In genomic region chr3:148922618-148923095, GRCm38 (mm10) we compare ENCODE assay signal across 9 mouse cellular contexts.
DNase-seq lines count a peak whose midpoint lies in the region; ATAC-seq lines count a peak whose summit lies in the region.
"Had no signal": no experiment of that assay in that cellular context is flagged by ENCODE, and none has a peak within 500 bp of the region (broad histone marks: within the 10 kb centered on the region; RNA-seq: fewer than 3 reads in every experiment).

No protein-coding gene starts in this region.

- no peak for ATAC-seq in heart, embryonic 11.5 days (replicated peaks; ENCODE audit: insufficient number of reproducible peaks, low FRiP score, low TSS enrichment)
- 0 out of 2 replicates have a peak, but pooled peaks have one; percentile 57 for ATAC-seq in hindbrain, embryonic 13.5 days (ENCODE audit: low FRiP score)

- peak overlapping the region; percentile 26 for H3K4me3 ChIP-seq in heart, embryonic 11.5 days (ENCODE audit: low read depth, low read length)
- H3K4me3 ChIP-seq in embryonic facial prominence, embryonic 10.5 days: 0 out of 2 replicates have a peak overlapping the region, but pooled peaks have one; percentile 18
- H3K4me3 ChIP-seq in hindbrain, embryonic 13.5 days: peak overlapping the region; percentile 7; the same call in 1 of the 2 replicates
- H3K4me3 ChIP-seq: erythroblast, embryonic 14.5 days had no signal

- H3K4me1 ChIP-seq in heart, embryonic 11.5 days (ENCODE audit: control insufficient read depth, insufficient read depth, low read length): peaks cover 14% of the 10 kb centered on the region
- H3K4me1 ChIP-seq in embryonic facial prominence, embryonic 10.5 days: peaks cover 49% of the 10 kb centered on the region
- peaks cover 22% of the 10 kb centered on the region for H3K4me1 ChIP-seq in hindbrain, embryonic 13.5 days (replicated peaks)

- no peaks in the 10 kb centered on the region for H3K27me3 ChIP-seq in heart, embryonic 11.5 days (ENCODE audit: control insufficient read depth, insufficient read depth, low read length)
- no peaks in the 10 kb centered on the region for H3K27me3 ChIP-seq in embryonic facial prominence, embryonic 10.5 days (replicated peaks; ENCODE audit: low read depth, poor library complexity, severe bottlenecking)
- no peaks in the 10 kb centered on the region for H3K27me3 ChIP-seq in hindbrain, embryonic 13.5 days

- H3K27ac ChIP-seq in heart, embryonic 11.5 days (ENCODE audit: low read depth, low read length): peak overlapping the region; percentile 22; the same call in 1 of the 2 replicates
- no peak overlapping the region for H3K27ac ChIP-seq in embryonic facial prominence, embryonic 10.5 days (replicated peaks)
- H3K27ac ChIP-seq in hindbrain, embryonic 13.5 days: no peak overlapping the region

- H3K9me3 ChIP-seq in heart, embryonic 11.5 days (replicated peaks; ENCODE audit: control insufficient read depth, low read length): no peaks in the 10 kb centered on the region
- H3K9me3 ChIP-seq in embryonic facial prominence, embryonic 10.5 days: no peaks in the 10 kb centered on the region
- 0 out of 2 replicates have a peak, but pooled peaks cover 2% of the 10 kb centered on the region for H3K9me3 ChIP-seq in hindbrain, embryonic 13.5 days

- peak overlapping the region; percentile 49 for H3K4me2 ChIP-seq in heart, embryonic 11.5 days
- peak overlapping the region; percentile 33 for H3K4me2 ChIP-seq in hindbrain, embryonic 13.5 days

- no peak for DNase-seq in heart, adult 18-20 months
- peak; percentile 26 for DNase-seq in embryonic facial prominence, embryonic 10.5 days (ENCODE audit: low spot score)
- DNase-seq in lung, postnatal 10 days: peak; percentile 23
- DNase-seq in right cerebral cortex, postnatal 4 days: peak; percentile 69
- no peak for DNase-seq in adrenal gland, postnatal 14 days
- DNase-seq in spleen, postnatal 4 days (ENCODE audit: low spot score in 2 of 2): no peak

- no peak overlapping the region for H3K9ac ChIP-seq in heart, embryonic 11.5 days (ENCODE audit: low read depth, low read length)
- H3K9ac ChIP-seq in hindbrain, embryonic 13.5 days: no peak overlapping the region

- 64% methylated on average over 14 of the region's 14 CpGs for WGBS in heart, embryonic 11.5 days (ENCODE audit: insufficient replicate concordance)
- 54% methylated on average over 14 of the region's 14 CpGs for WGBS in embryonic facial prominence, embryonic 10.5 days
- 59% methylated on average over 14 of the region's 14 CpGs for WGBS in hindbrain, embryonic 13.5 days

- H3K36me3 ChIP-seq in heart, embryonic 11.5 days (ENCODE audit: control insufficient read depth, insufficient read depth, low read length): no peaks in the 10 kb centered on the region
- H3K36me3 ChIP-seq in embryonic facial prominence, embryonic 10.5 days (replicated peaks): peaks cover 12% of the 10 kb centered on the region; the same call in 1 of the 2 replicates
- H3K36me3 ChIP-seq in hindbrain, embryonic 13.5 days: no peaks in the 10 kb centered on the region

Comparison
In these comparisons a context has a peak if more than half of its experiments do, and no peak if none do; other contexts are left out.
1. DNase-seq: peak in embryonic facial prominence, embryonic 10.5 days (single experiment), lung, postnatal 10 days (single experiment) and right cerebral cortex, postnatal 4 days (single experiment); none in heart, adult 18-20 months (0 of 2), adrenal gland, postnatal 14 days (single experiment) and spleen, postnatal 4 days (0 of 2).
2. Peak in every context shown above with its lines, with median percentiles within 50 percentile points of each other: H3K4me3 ChIP-seq.